Mouse (Mus musculus): ENCODE results near the gene Siah2.
A peak's percentile ranks its signal among the peaks of the same experiment; 100 is the strongest.

The Siah2 gene

DNA sequence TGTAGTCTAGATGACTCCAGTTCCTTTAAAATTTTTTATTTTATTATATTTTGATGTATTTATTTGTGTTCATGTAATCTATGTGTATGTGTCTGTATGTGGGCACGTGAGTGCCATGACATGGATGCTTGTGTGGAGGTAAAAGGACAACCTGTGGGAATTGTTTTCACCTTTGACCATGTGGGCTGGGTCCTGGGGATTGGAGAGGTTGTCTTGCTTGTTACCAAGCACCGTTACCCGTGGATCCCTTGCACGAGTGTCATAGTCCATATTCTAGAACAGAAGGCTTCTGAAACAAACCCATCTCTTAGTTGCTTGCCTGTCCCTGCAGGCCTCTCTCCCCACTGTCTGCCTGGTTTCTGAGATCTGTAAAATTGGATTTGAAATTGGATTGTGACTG is 31.6 kb downstream of the Siah2 start:
- DNase-seq (ENCODE audit: low spot score) = no peak

DNA sequence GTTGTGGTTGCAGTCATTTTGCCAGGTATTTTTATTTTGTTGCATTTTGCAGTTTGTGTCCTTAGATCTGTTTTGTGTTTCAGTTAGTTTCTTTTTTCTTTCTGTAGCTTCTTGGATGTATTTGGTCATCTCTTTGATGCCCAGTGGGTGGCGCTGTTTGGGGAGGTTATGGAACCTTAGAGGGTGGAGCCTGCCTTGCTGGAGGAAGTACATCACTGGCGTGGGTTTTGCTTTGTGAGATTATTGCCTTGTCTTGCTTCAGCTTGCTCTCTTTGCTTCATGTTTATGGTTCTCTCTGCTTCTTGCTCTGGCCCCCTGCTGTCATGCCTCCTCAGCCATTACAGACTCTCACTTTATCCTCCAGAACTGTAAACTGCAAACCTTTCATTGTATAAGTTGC is 34.8 kb downstream of the Siah2 start:
- peak; percentile 34 for DNase-seq (ENCODE audit: low spot score)

DNA sequence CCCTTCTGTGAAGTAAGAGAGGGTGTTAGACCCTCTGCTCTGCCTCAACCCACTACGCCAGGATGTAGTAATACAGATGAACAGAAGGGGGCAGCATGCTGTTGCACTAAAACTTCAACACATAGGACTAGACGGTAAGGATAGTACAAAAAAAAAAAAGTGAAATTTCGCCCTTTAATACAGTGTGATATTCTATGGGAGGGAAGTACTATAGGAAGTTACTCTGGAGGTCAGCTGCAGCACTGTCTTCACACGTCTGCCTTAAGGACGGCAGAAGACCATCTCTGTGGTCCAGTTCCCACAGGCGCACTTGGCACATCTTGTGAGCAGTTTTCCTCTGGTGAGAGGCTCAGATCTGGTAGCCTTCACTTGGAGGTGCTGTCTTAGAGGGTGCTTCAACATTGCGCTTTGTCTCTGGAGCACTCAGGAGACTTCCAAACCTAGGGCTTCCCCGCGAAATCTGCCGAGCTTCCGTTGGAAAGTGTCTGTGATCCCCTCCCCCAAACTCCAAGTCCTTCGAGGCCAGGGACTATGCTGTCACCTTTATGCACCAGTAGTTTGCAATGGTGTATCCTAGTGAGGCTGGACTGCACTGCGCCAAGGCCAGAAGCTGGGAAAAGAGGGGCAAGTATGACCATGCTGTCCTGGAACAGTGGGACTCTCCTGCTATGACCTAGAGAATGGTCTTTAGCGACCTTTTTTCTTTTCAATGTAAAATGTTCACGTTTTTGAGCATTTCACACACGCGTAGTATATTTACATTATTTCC is 36.7 kb downstream of the Siah2 start:
- peak; percentile 76 for DNase-seq (ENCODE audit: low spot score)

GRCm38 (mm10) chr3:58653907-58654306 is 38.3 kb downstream of the Siah2 start:
- no peak for DNase-seq (ENCODE audit: low spot score)

DNA sequence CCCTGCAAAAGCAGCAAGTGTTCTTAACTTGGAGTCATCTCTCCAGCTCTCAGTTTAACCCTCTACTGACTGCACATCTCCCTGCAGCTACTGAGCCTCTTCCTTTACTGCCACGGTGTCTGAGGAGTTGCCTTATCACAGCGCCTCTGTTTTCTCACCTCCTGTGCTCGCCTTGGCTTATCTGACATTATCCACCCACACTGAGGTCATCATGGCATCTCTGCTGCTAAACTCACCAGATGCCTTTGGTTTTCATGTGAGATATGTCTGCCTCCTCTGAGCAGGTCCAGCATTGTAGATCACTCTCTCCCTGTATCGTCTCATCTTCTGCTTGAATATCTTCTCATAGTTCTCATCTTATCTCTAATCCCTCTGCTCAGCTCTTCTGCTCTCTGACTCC is 41.9 kb downstream of the Siah2 start:
- no peak for DNase-seq (ENCODE audit: low spot score)

- DNase-seq (ENCODE audit: low spot score) = no peak
Measured at GRCm38 (mm10) chr3:58647179-58647578, 45.0 kb downstream of the Siah2 start.

GRCm38 (mm10) chr3:58646180-58646579 is 46.0 kb downstream of the Siah2 start:
- no peak for DNase-seq (ENCODE audit: low spot score)

DNA sequence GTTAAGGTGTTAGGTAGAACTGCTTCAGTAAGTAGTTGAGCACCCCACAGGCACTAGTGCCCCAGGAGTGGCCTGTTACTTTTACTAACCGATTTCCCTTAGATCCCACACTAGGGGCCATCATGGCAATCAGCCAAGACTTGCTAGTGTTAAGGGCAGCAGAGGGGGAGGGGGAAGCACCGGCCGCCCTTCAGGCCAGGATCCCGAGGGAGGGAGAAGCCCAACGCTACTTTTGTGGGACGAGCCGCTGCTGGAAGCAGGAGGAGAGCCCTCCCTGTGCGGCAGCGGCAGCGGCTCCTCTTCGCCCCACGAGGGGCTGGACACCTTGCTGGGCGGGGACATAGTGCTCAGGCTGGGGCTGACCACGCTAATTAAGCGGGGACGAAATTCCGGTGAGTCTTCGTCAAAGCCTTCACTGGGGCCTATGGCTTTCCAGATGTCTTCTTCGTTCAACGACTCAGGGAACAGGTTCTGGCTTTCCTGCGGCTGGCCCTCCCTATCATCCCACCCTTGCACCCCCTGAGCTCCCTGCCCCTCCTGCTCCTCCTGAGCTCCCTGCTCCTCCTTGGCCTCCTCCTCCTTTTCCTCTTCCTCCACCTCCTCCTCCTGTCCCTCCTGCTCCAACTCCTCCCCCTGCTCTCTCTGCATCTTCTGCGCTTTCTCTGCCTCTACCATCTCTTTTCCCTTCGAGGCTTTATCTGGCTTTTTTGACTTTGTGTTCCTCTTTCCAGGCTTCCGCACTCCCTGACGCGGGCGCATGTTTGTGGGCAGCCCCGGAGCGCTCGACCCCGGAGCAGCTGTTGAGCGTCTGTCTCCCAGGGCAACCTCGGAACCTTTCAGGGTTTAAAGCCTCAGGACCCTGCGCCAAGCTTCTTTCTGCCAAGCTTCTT is 55.5 kb downstream of the Siah2 start, which contains the start of gene Erich6:
TSS of gene Erich6 (minus strand) at position 802 of the 890 bp plus-strand sequence.
- peak; percentile 8 for DNase-seq (ENCODE audit: low spot score)

GRCm38 (mm10) chr3:58631693-58632092 is 60.5 kb downstream of the Siah2 start:
- DNase-seq (ENCODE audit: low spot score) = no peak

GRCm38 (mm10) chr3:58624981-58625380 is 67.2 kb downstream of the Siah2 start:
- DNase-seq (ENCODE audit: low spot score) = no peak
